Mouse (Mus musculus): ENCODE results near the gene Gm19684. TPM values are rescaled to one million over a fixed set of nuclear protein-coding genes. Genes with fewer than 3 reads are reported as not detected.
"Not testable (repeated sequence)": the region's sequence is repeated elsewhere in the genome, so short reads cannot be mapped to it uniquely, and the experiment has no call there.

Gene Gm19684
- polyA plus RNA-seq, 1 experiment from 2014 or later, result 0.21 TPM

DNA sequence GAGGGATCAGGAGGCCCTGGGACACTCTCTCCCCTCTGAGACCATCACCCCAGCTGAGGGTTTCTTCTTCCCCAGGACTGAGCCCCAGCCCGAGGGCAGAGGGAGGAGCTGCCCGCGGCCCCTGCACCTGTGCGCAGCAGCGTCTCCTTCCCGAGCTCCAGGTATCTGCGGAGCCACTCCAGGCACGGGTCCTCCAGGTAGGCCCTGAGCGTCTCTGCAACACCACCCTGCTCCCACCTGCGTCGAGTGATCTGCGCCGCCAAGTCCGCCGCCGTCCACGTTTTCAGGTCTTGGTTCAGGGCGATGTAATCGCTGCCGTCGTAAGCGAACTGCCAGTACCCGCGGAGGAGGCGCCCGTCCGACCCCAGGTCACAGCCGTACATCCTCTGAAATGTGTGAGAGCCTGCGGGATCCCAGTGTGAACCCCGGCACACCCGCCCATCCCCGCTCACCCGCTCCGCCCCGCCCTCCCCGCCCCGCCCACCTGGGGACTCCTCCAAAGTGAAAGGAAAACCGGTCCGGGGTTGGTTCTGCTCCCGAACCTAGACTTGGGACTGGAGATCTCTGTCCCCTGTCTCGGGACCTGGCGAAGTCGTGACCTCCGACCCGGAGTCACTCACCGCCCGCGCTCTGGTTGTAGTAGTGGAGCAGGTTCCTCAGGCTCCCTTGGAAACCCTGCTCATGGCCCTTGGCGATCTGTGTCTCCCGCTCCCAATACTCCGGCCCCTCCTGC, 46.0 kb downstream of the Gm19684 start:
- H3K4me1 ChIP-seq (ENCODE audit: control insufficient read depth, insufficient read depth, low read length), result peaks cover 3% of the 10 kb centered on the region; the same call in 1 of the 2 replicates
- H3K27me3 ChIP-seq (ENCODE audit: control insufficient read depth, insufficient read depth, low read length), result peaks cover 55% of the 10 kb centered on the region
- H3K27ac ChIP-seq (ENCODE audit: low read length), result no peak overlapping the region
- no peak overlapping the region for H3K9ac ChIP-seq (ENCODE audit: low read length)
- no peaks in the 10 kb centered on the region for H3K9me3 ChIP-seq (replicated peaks; ENCODE audit: control insufficient read depth, low read length)
- no peaks in the 10 kb centered on the region for H3K36me3 ChIP-seq (ENCODE audit: control insufficient read depth, insufficient read depth)
- H3K4me2 ChIP-seq (ENCODE audit: low read depth, low read length), result peak overlapping the region; percentile 63
- WGBS, result 2% methylated on average over 49 of the region's 51 CpGs
- peak overlapping the region; percentile 55 for H3K4me3 ChIP-seq (ENCODE audit: low read length)
- ATAC-seq (replicated peaks; ENCODE audit: extremely low read depth, insufficient read depth, low FRiP score), result no peak; the same call in 1 of the 2 replicates

GRCm38 (mm10) chr17:36168039-36168652, 46.7 kb downstream of the Gm19684 start, which contains the start of gene Gm8909:
TSS of gene Gm8909 (minus strand) at chr17:36168537.
- peaks cover 52% of the 10 kb centered on the region for H3K27me3 ChIP-seq (ENCODE audit: control insufficient read depth, insufficient read depth, low read length)
- H3K4me3 ChIP-seq (ENCODE audit: low read length), result peak within 1 kb of the TSS; percentile 55
- ATAC-seq (replicated peaks; ENCODE audit: extremely low read depth, insufficient read depth, low FRiP score), result no peak
- H3K4me2 ChIP-seq (ENCODE audit: low read depth, low read length), result peak within 1 kb of the TSS; percentile 63
- no peaks in the 10 kb centered on the region for H3K9me3 ChIP-seq (replicated peaks; ENCODE audit: control insufficient read depth, low read length)
- peaks cover 3% of the 10 kb centered on the region; the same call in 1 of the 2 replicates for H3K4me1 ChIP-seq (ENCODE audit: control insufficient read depth, insufficient read depth, low read length)
- H3K9ac ChIP-seq (ENCODE audit: low read length), result no peak within 1 kb of the TSS
- WGBS, result 3% methylated on average over 56 of the region's 63 CpGs
- no peak within 1 kb of the TSS for H3K27ac ChIP-seq (ENCODE audit: low read length)
- no peaks in the 10 kb centered on the region for H3K36me3 ChIP-seq (ENCODE audit: control insufficient read depth, insufficient read depth)

GRCm38 (mm10) chr17:36169094-36169493, 47.6 kb downstream of the Gm19684 start:
- not testable (repeated sequence) for H3K36me3 ChIP-seq (ENCODE audit: control insufficient read depth, insufficient read depth); ATAC-seq (replicated peaks; ENCODE audit: extremely low read depth, insufficient read depth, low FRiP score); H3K9me3 ChIP-seq (replicated peaks; ENCODE audit: control insufficient read depth, low read length); H3K4me2 ChIP-seq (ENCODE audit: low read depth, low read length); H3K9ac ChIP-seq (ENCODE audit: low read length); H3K4me3 ChIP-seq (ENCODE audit: low read length); H3K27ac ChIP-seq (ENCODE audit: low read length); H3K4me1 ChIP-seq (ENCODE audit: control insufficient read depth, insufficient read depth, low read length)
- WGBS, result no CpG with 5 or more reads among the region's 1 CpGs
- peaks cover 49% of the 10 kb centered on the region for H3K27me3 ChIP-seq (ENCODE audit: control insufficient read depth, insufficient read depth, low read length)

DNA sequence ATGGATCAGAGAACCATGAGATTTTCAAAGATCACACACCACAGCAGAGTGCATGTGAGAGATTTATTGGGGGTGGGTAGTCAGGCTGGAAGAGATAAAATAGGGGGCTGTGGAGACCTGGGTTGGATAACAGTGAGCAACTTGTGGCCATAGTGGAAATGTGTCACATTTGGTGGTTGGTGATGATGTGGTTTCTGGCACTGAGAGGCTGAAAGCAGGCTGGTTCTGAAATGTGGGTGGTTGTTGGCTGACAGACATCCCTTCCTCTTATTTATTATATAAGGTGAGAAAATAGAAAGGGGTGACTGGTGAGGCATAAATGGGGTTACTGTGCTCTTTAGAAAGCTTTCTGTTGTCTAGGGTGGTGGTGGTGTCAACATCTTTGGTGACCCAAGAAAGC, 48.3 kb downstream of the Gm19684 start:
- ATAC-seq (replicated peaks; ENCODE audit: extremely low read depth, insufficient read depth, low FRiP score), result no peak
- no peak overlapping the region for H3K4me3 ChIP-seq (ENCODE audit: low read length)
- peaks cover 3% of the 10 kb centered on the region; the same call in 1 of the 2 replicates for H3K4me1 ChIP-seq (ENCODE audit: control insufficient read depth, insufficient read depth, low read length)
- H3K27me3 ChIP-seq (ENCODE audit: control insufficient read depth, insufficient read depth, low read length), result peaks cover 47% of the 10 kb centered on the region
- no peak overlapping the region for H3K27ac ChIP-seq (ENCODE audit: low read length)
- no peak overlapping the region for H3K4me2 ChIP-seq (ENCODE audit: low read depth, low read length)
- no peaks in the 10 kb centered on the region for H3K36me3 ChIP-seq (ENCODE audit: control insufficient read depth, insufficient read depth)
- no peaks in the 10 kb centered on the region for H3K9me3 ChIP-seq (replicated peaks; ENCODE audit: control insufficient read depth, low read length)
- H3K9ac ChIP-seq (ENCODE audit: low read length), result no peak overlapping the region

DNA sequence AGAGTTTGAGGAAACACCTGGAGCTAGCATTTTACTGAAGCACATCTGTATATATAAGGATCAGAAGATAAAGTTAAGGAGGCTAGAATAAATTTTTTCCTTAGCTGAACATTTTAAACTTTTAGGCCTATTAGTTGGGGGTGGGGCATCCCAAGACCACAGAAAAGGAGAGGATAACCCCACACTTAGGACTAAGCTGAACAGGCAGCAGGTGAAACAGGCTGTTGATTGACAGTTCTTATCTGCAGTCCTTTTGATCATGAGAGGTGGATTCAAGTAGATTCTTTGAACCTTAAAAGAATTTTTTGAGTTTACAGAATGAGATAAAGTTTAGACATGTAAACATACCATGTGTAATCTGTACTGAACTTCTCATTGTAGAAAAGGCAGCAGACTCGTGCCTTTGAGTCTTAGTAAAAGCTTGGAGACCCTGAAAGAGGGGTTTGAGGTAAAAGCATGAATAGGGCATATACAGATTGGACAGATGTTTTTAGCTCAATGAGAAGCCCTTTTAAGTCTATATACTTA, 48.9 kb downstream of the Gm19684 start:
- no peak for ATAC-seq (replicated peaks; ENCODE audit: extremely low read depth, insufficient read depth, low FRiP score)
- Histone ChIP-seq H3K27me3 (ENCODE audit: control insufficient read depth, insufficient read depth, low read length) (peaks cover 43% of the 10 kb centered on the region), H3K9me3 (replicated peaks; ENCODE audit: control insufficient read depth, low read length) (no peaks in the 10 kb centered on the region), H3K27ac (ENCODE audit: low read length) (no peak overlapping the region), H3K36me3 (ENCODE audit: control insufficient read depth, insufficient read depth) (no peaks in the 10 kb centered on the region), H3K9ac (ENCODE audit: low read length) (no peak overlapping the region), H3K4me2 (ENCODE audit: low read depth, low read length) (no peak overlapping the region), H3K4me3 (ENCODE audit: low read length) (no peak overlapping the region), H3K4me1 (ENCODE audit: control insufficient read depth, insufficient read depth, low read length) (peaks cover 3% of the 10 kb centered on the region; the same call in 1 of the 2 replicates)
- WGBS, result 23% methylated on average over 1 of the region's 1 CpGs

DNA sequence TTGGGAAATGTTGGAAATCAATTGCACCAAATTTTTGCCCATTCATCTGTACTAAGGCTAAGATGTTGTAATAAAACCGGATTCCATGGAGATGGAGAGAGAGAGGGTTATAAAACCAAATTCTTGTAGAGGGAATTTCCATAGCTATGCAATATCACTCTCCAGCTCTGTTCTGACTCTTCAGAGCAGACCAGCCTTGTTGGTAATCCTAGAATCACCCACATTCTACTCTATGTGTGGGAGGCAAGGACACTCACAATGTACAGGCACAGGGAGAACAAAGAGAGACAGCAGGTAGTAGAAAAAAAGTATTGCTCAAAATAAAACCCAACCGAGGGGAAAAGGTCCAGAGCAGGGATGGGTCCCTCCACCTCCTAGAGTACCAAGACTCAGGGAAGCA, 54.7 kb downstream of the Gm19684 start:
- ATAC-seq (replicated peaks; ENCODE audit: extremely low read depth, insufficient read depth, low FRiP score); H3K4me1 ChIP-seq (ENCODE audit: control insufficient read depth, insufficient read depth, low read length); H3K27ac ChIP-seq (ENCODE audit: low read length); H3K4me2 ChIP-seq (ENCODE audit: low read depth, low read length); H3K27me3 ChIP-seq (ENCODE audit: control insufficient read depth, insufficient read depth, low read length); H3K36me3 ChIP-seq (ENCODE audit: control insufficient read depth, insufficient read depth); H3K9ac ChIP-seq (ENCODE audit: low read length); H3K9me3 ChIP-seq (replicated peaks; ENCODE audit: control insufficient read depth, low read length); H3K4me3 ChIP-seq (ENCODE audit: low read length): not testable (repeated sequence)
- no CpG with 5 or more reads among the region's 2 CpGs for WGBS

DNA sequence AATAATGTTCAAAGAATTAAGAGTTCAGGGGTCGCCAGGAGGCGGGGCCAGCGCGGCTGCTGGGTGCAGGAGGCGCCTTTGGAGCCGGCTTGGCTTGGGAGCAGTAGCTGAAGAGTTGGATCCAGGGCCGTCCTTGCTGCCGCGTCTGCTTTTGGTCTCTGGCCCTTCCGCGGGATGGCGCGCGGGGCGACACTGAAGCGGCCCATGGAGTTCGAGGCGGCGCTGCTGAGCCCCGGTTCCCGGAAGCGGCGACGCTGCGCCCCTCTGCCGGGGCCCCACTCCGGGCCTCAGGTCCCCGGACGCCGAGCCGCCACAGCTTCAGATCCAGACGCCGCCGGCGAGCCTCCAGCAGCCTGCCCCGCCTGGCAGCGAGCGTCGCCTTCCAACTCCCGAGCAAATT, 57.5 kb downstream of the Gm19684 start:
- under 1% methylated on average over 40 of the region's 40 CpGs for WGBS
- not testable (repeated sequence) for H3K27ac ChIP-seq (ENCODE audit: low read length); H3K27me3 ChIP-seq (ENCODE audit: control insufficient read depth, insufficient read depth, low read length); H3K4me1 ChIP-seq (ENCODE audit: control insufficient read depth, insufficient read depth, low read length); H3K36me3 ChIP-seq (ENCODE audit: control insufficient read depth, insufficient read depth); H3K9me3 ChIP-seq (replicated peaks; ENCODE audit: control insufficient read depth, low read length)
- peak; percentile 55 for ATAC-seq (replicated peaks; ENCODE audit: extremely low read depth, insufficient read depth, low FRiP score)
- H3K9ac ChIP-seq (ENCODE audit: low read length), result peak overlapping the region; percentile 49
- peak overlapping the region; percentile 65 for H3K4me2 ChIP-seq (ENCODE audit: low read depth, low read length)
- H3K4me3 ChIP-seq (ENCODE audit: low read length), result peak overlapping the region; percentile 44

All from heart, embryonic 16.5 days (tissue).